Mouse (Mus musculus): Measurements from ENCODE around the gene Vmo1. TPM values are rescaled to one million over a fixed set of nuclear protein-coding genes. Genes with fewer than 3 reads are reported as not detected.

The Vmo1 gene
- polyA plus RNA-seq, 1 experiment from 2014 or later, result 0.15 TPM

- Histone ChIP-seq H3K27me3 (ENCODE audit: control insufficient read depth, insufficient read depth, low read length) (no peaks in the 10 kb centered on the region), H3K4me3 (ENCODE audit: low read depth, low read length) (no peak overlapping the region), H3K4me1 (replicated peaks; ENCODE audit: control insufficient read depth, insufficient read depth) (0 out of 2 replicates have a peak, but pooled peaks cover 2% of the 10 kb centered on the region), H3K4me2 (replicated peaks; ENCODE audit: low read depth) (no peak overlapping the region), H3K9me3 (ENCODE audit: control insufficient read depth, low read length) (no peaks in the 10 kb centered on the region), H3K36me3 (ENCODE audit: control insufficient read depth, insufficient read depth, low read length) (no peaks in the 10 kb centered on the region), H3K9ac (ENCODE audit: low read length) (no peak overlapping the region), H3K27ac (replicated peaks) (no peak overlapping the region)
- ATAC-seq (ENCODE audit: low FRiP score, low TSS enrichment) (no peak), DNase-seq (ENCODE audit: low spot score) (no peak)
- TF ChIP-seq EP300 (optimal IDR thresholded peaks at IDR 0.05) (no peak), CTCF (IDR thresholded peaks at IDR 0.05; ENCODE audit: low read depth) (no peak)
Observed at GRCm38 (mm10) chr11:70472716-70473115, 41.7 kb downstream of the Vmo1 start.

- Histone ChIP-seq H3K4me3 (ENCODE audit: low read depth, low read length) (no peak overlapping the region), H3K9me3 (ENCODE audit: control insufficient read depth, low read length) (no peaks in the 10 kb centered on the region), H3K4me2 (replicated peaks; ENCODE audit: low read depth) (no peak overlapping the region), H3K9ac (ENCODE audit: low read length) (no peak overlapping the region), H3K36me3 (ENCODE audit: control insufficient read depth, insufficient read depth, low read length) (no peaks in the 10 kb centered on the region), H3K4me1 (replicated peaks; ENCODE audit: control insufficient read depth, insufficient read depth) (0 out of 2 replicates have a peak, but pooled peaks cover 5% of the 10 kb centered on the region), H3K27me3 (ENCODE audit: control insufficient read depth, insufficient read depth, low read length) (no peaks in the 10 kb centered on the region), H3K27ac (replicated peaks) (no peak overlapping the region)
- TF ChIP-seq EP300 (optimal IDR thresholded peaks at IDR 0.05) (no peak), CTCF (IDR thresholded peaks at IDR 0.05; ENCODE audit: low read depth) (no peak)
- ATAC-seq (ENCODE audit: low FRiP score, low TSS enrichment) (no peak), DNase-seq (ENCODE audit: low spot score) (no peak)
- WGBS, result 85% methylated on average over 3 of the region's 3 CpGs
Observed at GRCm38 (mm10) chr11:70469764-70470163, 44.7 kb downstream of the Vmo1 start.

GRCm38 (mm10) chr11:70467902-70468619 is 46.4 kb downstream of the Vmo1 start:
- H3K4me1 ChIP-seq (replicated peaks; ENCODE audit: control insufficient read depth, insufficient read depth), result 0 out of 2 replicates have a peak, but pooled peaks cover 5% of the 10 kb centered on the region
- WGBS, result 62% methylated on average over 5 of the region's 5 CpGs
- ATAC-seq (ENCODE audit: low FRiP score, low TSS enrichment) (peak; percentile 25; the same call in 1 of the 2 replicates), DNase-seq (ENCODE audit: low spot score) (no peak)
- H3K4me3 ChIP-seq (ENCODE audit: low read depth, low read length), result no peak overlapping the region
- no peaks in the 10 kb centered on the region for H3K36me3 ChIP-seq (ENCODE audit: control insufficient read depth, insufficient read depth, low read length)
- H3K9ac ChIP-seq (ENCODE audit: low read length), result no peak overlapping the region
- no peaks in the 10 kb centered on the region for H3K9me3 ChIP-seq (ENCODE audit: control insufficient read depth, low read length)
- TF ChIP-seq EP300 (optimal IDR thresholded peaks at IDR 0.05), result no peak
- H3K27me3 ChIP-seq (ENCODE audit: control insufficient read depth, insufficient read depth, low read length), result no peaks in the 10 kb centered on the region
- H3K4me2 ChIP-seq (replicated peaks; ENCODE audit: low read depth), result no peak overlapping the region
- H3K27ac ChIP-seq (replicated peaks), result no peak overlapping the region; the same call in 1 of the 2 replicates

GRCm38 (mm10) chr11:70465824-70466223 is 48.6 kb downstream of the Vmo1 start:
- no peaks in the 10 kb centered on the region for H3K36me3 ChIP-seq (ENCODE audit: control insufficient read depth, insufficient read depth, low read length)
- 6% methylated on average over 23 of the region's 23 CpGs for whole genome bisulfite sequencing
- H3K4me3 ChIP-seq (ENCODE audit: low read depth, low read length), result peak overlapping the region; percentile 21; the same call in 1 of the 2 replicates
- H3K27me3 ChIP-seq (ENCODE audit: control insufficient read depth, insufficient read depth, low read length), result no peaks in the 10 kb centered on the region
- H3K9ac ChIP-seq (ENCODE audit: low read length), result peak overlapping the region; percentile 32
- no peaks in the 10 kb centered on the region for H3K9me3 ChIP-seq (ENCODE audit: control insufficient read depth, low read length)
- 0 out of 2 replicates have a peak, but pooled peaks cover 5% of the 10 kb centered on the region for H3K4me1 ChIP-seq (replicated peaks; ENCODE audit: control insufficient read depth, insufficient read depth)
- H3K27ac ChIP-seq (replicated peaks), result no peak overlapping the region
- TF ChIP-seq CTCF (IDR thresholded peaks at IDR 0.05; ENCODE audit: low read depth) (no peak), EP300 (optimal IDR thresholded peaks at IDR 0.05) (no peak)
- DNase-seq (ENCODE audit: low spot score), result peak; percentile 68
- no peak for ATAC-seq (ENCODE audit: low FRiP score, low TSS enrichment)
- H3K4me2 ChIP-seq (replicated peaks; ENCODE audit: low read depth), result peak overlapping the region; percentile 66

- DNase-seq (ENCODE audit: low spot score), result no peak
Observed at GRCm38 (mm10) chr11:70465211-70465610, 49.2 kb downstream of the Vmo1 start.

GRCm38 (mm10) chr11:70463970-70464369 is 50.4 kb downstream of the Vmo1 start:
- 76% methylated on average over 5 of the region's 5 CpGs for WGBS
- no peak overlapping the region for H3K27ac ChIP-seq (replicated peaks)
- H3K27me3 ChIP-seq (ENCODE audit: control insufficient read depth, insufficient read depth, low read length), result no peaks in the 10 kb centered on the region
- TF ChIP-seq EP300 (optimal IDR thresholded peaks at IDR 0.05) (no peak), CTCF (IDR thresholded peaks at IDR 0.05; ENCODE audit: low read depth) (no peak)
- no peaks in the 10 kb centered on the region for H3K9me3 ChIP-seq (ENCODE audit: control insufficient read depth, low read length)
- H3K9ac ChIP-seq (ENCODE audit: low read length), result no peak overlapping the region
- H3K4me1 ChIP-seq (replicated peaks; ENCODE audit: control insufficient read depth, insufficient read depth), result 0 out of 2 replicates have a peak, but pooled peaks cover 5% of the 10 kb centered on the region
- no peak overlapping the region for H3K4me2 ChIP-seq (replicated peaks; ENCODE audit: low read depth)
- no peak overlapping the region for H3K4me3 ChIP-seq (ENCODE audit: low read depth, low read length)
- H3K36me3 ChIP-seq (ENCODE audit: control insufficient read depth, insufficient read depth, low read length), result no peaks in the 10 kb centered on the region
- DNase-seq (ENCODE audit: low spot score), result no peak
- no peak for ATAC-seq (ENCODE audit: low FRiP score, low TSS enrichment)

More at GRCm38 (mm10) chr11:70465211-70465610, 49.2 kb downstream of the Vmo1 start:
- Histone ChIP-seq H3K4me2 (replicated peaks; ENCODE audit: low read depth) (peak overlapping the region; percentile 66), H3K27ac (replicated peaks) (no peak overlapping the region), H3K4me3 (ENCODE audit: low read depth, low read length) (no peak overlapping the region), H3K9ac (ENCODE audit: low read length) (0 out of 2 replicates have a peak overlapping the region, but pooled peaks have one; percentile 32), H3K36me3 (ENCODE audit: control insufficient read depth, insufficient read depth, low read length) (no peaks in the 10 kb centered on the region), H3K9me3 (ENCODE audit: control insufficient read depth, low read length) (no peaks in the 10 kb centered on the region), H3K27me3 (ENCODE audit: control insufficient read depth, insufficient read depth, low read length) (no peaks in the 10 kb centered on the region), H3K4me1 (replicated peaks; ENCODE audit: control insufficient read depth, insufficient read depth) (0 out of 2 replicates have a peak, but pooled peaks cover 5% of the 10 kb centered on the region)
- no peak; the same call in 1 of the 2 replicates for ATAC-seq (ENCODE audit: low FRiP score, low TSS enrichment)
- 40% methylated on average over 16 of the region's 16 CpGs for WGBS
- no peak for TF ChIP-seq EP300 (optimal IDR thresholded peaks at IDR 0.05)
- no peak for TF ChIP-seq CTCF (IDR thresholded peaks at IDR 0.05; ENCODE audit: low read depth)

Other genes starting within 250 kb of the Vmo1 start
- gene Alox12e, start 192.0 kb downstream of the Vmo1 start, polyA plus RNA-seq (2015; fragmentation: Nextera tagmentation; extraction: Ambion mirVana), result 0.05 and 0.17 TPM in 2 replicates
- 3.2 and 12.3 TPM in 2 replicates for gene Alox15, start 162.6 kb downstream of the Vmo1 start, polyA plus RNA-seq (2015; fragmentation: Nextera tagmentation; extraction: Ambion mirVana)
- gene Pelp1, start 104.6 kb downstream of the Vmo1 start, polyA plus RNA-seq (2015; fragmentation: Nextera tagmentation; extraction: Ambion mirVana), result 10.4 and 10.8 TPM in 2 replicates
- gene Arrb2, start 82.0 kb downstream of the Vmo1 start, polyA plus RNA-seq (2015; fragmentation: Nextera tagmentation; extraction: Ambion mirVana), result 9.0 and 9.5 TPM in 2 replicates
- 27.4 and 28.6 TPM in 2 replicates for gene Med11, start 62.7 kb downstream of the Vmo1 start, polyA plus RNA-seq (2015; fragmentation: Nextera tagmentation; extraction: Ambion mirVana)
- gene Zmynd15, start 55.2 kb downstream of the Vmo1 start, polyA plus RNA-seq (2015; fragmentation: Nextera tagmentation; extraction: Ambion mirVana), result 0.62 and 0.86 TPM in 2 replicates
- 15.8 and 18.1 TPM in 2 replicates for gene Cxcl16, start 54.6 kb downstream of the Vmo1 start, polyA plus RNA-seq (2015; fragmentation: Nextera tagmentation; extraction: Ambion mirVana)
- gene Tm4sf5, start 9.4 kb downstream of the Vmo1 start, polyA plus RNA-seq (2015; fragmentation: Nextera tagmentation; extraction: Ambion mirVana), result 91.8 and 104 TPM in 2 replicates
- 0.32 and 0.40 TPM in 2 replicates for gene Gltpd2, start 4.6 kb upstream of the Vmo1 start, polyA plus RNA-seq (2015; fragmentation: Nextera tagmentation; extraction: Ambion mirVana)
- 516 and 537 TPM in 2 replicates for gene Psmb6, start 10.8 kb upstream of the Vmo1 start, polyA plus RNA-seq (2015; fragmentation: Nextera tagmentation; extraction: Ambion mirVana)
- not detected in 2 replicates for gene Gm40193, start 18.3 kb upstream of the Vmo1 start, polyA plus RNA-seq (2015; fragmentation: Nextera tagmentation; extraction: Ambion mirVana)
- gene Pld2, start 25.4 kb upstream of the Vmo1 start, polyA plus RNA-seq (2015; fragmentation: Nextera tagmentation; extraction: Ambion mirVana), result 16.2 and 17.7 TPM in 2 replicates
- 8.5 and 10.2 TPM in 2 replicates for gene Mink1, start 48.3 kb upstream of the Vmo1 start, polyA plus RNA-seq (2015; fragmentation: Nextera tagmentation; extraction: Ambion mirVana)
- not detected in 2 replicates for gene 4930544D05Rik, start 101.2 kb upstream of the Vmo1 start, polyA plus RNA-seq (2015; fragmentation: Nextera tagmentation; extraction: Ambion mirVana)
- not detected in 2 replicates for gene Chrne, start 104.6 kb upstream of the Vmo1 start, polyA plus RNA-seq (2015; fragmentation: Nextera tagmentation; extraction: Ambion mirVana)
- 0.06 and 0.07 TPM in 2 replicates for gene Gp1ba, start 124.5 kb upstream of the Vmo1 start, polyA plus RNA-seq (2015; fragmentation: Nextera tagmentation; extraction: Ambion mirVana)
- gene Rnf167, start 132.6 kb upstream of the Vmo1 start, polyA plus RNA-seq (2015; fragmentation: Nextera tagmentation; extraction: Ambion mirVana), result 62.8 and 70.5 TPM in 2 replicates
- gene Slc25a11, start 132.9 kb upstream of the Vmo1 start, polyA plus RNA-seq (2015; fragmentation: Nextera tagmentation; extraction: Ambion mirVana), result 120 and 121 TPM in 2 replicates
- 1,446 and 1,550 TPM in 2 replicates for gene Pfn1, start 140.0 kb upstream of the Vmo1 start, polyA plus RNA-seq (2015; fragmentation: Nextera tagmentation; extraction: Ambion mirVana)
- 9.6 and 10.8 TPM in 2 replicates for gene Eno3, start 142.6 kb upstream of the Vmo1 start, polyA plus RNA-seq (2015; fragmentation: Nextera tagmentation; extraction: Ambion mirVana)
- 77.7 and 79.4 TPM in 2 replicates for gene Spag7, start 154.8 kb upstream of the Vmo1 start, polyA plus RNA-seq (2015; fragmentation: Nextera tagmentation; extraction: Ambion mirVana)
- 6.5 and 7.9 TPM in 2 replicates for gene Camta2, start 173.5 kb upstream of the Vmo1 start, polyA plus RNA-seq (2015; fragmentation: Nextera tagmentation; extraction: Ambion mirVana)
- gene Inca1, start 185.5 kb upstream of the Vmo1 start, polyA plus RNA-seq (2015; fragmentation: Nextera tagmentation; extraction: Ambion mirVana), result 1.6 and 2.1 TPM in 2 replicates
- gene Kif1c, start 185.9 kb upstream of the Vmo1 start, polyA plus RNA-seq (2015; fragmentation: Nextera tagmentation; extraction: Ambion mirVana), result 4.7 TPM in 2 replicates
- gene Zfp3, start 249.6 kb upstream of the Vmo1 start, polyA plus RNA-seq (2015; fragmentation: Nextera tagmentation; extraction: Ambion mirVana), result 3.4 and 3.8 TPM in 2 replicates

All from stomach, postnatal 0 days (tissue).